Mouse (Mus musculus) brain, embryonic 14.5 days (tissue): ENCODE results near the gene Hist4h4.

Experiments
- CTCF ChIP-seq: fragments of 200-500 bp; IDR thresholded peaks from 2 replicates; pipeline ENCODE4 v1.5.1; 2012; ENCODE audit warnings: inconsistent platforms, mild to moderate bottlenecking, moderate library complexity, borderline replicate concordance; ENCODE audit not compliant: insufficient read depth, insufficient read length; ENCODE audit errors: extremely low read depth
- POLR2A ChIP-seq: fragments of 200-500 bp; IDR thresholded peaks from 2 replicates; pipeline ENCODE4 v1.6.1; 2012; ENCODE audit warnings: mild to moderate bottlenecking, inconsistent platforms, borderline replicate concordance; ENCODE audit not compliant: poor library complexity, insufficient read depth, insufficient read length, severe bottlenecking; ENCODE audit errors: extremely low read depth

DNA sequence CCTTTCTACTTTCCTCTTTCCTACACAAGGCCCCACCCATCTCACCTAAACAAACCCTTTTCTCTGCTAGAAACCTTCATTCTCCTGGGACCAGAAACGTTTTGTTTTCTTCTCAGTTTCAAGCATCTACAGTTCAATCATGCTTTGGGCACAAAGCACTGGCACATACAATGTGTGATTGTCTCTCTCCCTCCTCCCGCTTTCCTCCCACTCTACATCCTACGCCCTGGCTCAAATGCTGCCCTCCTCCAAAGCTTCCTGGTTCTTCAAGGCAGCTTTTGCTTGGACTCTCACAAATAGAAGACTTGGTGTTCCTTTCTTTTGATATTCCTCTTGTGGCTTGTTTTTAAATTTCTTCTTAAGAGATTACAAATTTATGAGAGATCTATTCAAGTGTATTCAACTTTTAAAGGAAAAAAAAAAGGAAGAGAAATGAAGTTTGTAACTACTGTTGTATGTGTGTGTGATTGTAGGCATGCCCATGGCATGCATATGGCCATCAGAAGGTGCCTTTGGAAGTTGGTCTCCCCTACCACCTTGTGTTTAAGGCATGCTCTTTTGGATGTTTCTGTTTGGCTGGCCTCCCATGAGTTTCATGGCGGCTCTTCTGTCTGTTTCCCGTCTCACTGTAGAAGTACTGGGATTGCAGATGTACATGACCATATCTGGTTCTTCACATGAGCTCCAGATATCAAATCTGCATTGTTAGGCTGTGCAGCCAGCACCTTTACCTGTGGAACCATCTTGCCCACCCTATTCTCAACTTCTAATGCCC is 41.7 kb upstream of the Hist4h4 start:
- no peak for TF ChIP-seq CTCF
- TF ChIP-seq POLR2A = no peak
